Mouse (Mus musculus): ENCODE results near the gene Gm45140.
A peak's percentile ranks its signal among the peaks of the same experiment; 100 is the strongest.

Gene Gm45140

GRCm38 (mm10) chr6:87842254-87842653 lies 6.7 kb upstream of the Gm45140 start:
- DNase-seq, result peak in 1 of 2 experiments; percentile 23

- no peak for DNase-seq
Measured at GRCm38 (mm10) chr6:87841635-87842034, 6.0 kb upstream of the Gm45140 start.

DNA sequence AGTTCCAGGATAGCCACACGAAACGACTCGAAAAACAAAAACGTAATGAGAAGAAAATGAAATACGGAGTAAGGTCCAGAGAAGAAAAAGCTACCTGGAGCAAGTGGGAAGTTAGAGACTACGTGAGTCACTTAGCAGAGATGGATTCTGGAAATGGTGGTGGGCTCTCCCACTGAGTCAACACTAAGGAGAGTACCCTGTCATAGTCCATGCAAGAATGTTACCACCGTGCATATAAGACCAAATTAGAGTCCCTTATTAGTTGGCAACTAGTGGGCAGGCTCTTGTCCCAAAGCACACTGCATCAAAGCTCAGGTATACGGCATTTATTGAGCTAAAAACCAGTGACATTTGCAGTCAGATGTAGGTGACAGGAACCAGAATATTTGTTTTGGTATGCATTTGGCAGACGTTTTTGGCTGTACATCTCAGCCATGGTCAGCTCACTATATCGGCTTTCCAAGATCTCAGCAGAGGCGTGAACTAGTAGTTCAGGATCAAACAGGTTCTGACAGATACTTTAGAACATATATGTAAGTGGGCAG lies 4.3 kb upstream of the Gm45140 start:
- no peak for DNase-seq

- peak; percentile 94 to 95 for DNase-seq
Measured at GRCm38 (mm10) chr6:87838551-87839197, 3.1 kb upstream of the Gm45140 start, which contains the start of gene Isy1. Gene Isy1 (minus strand): TSS chr6:87838798.

- no peak for DNase-seq
Measured at GRCm38 (mm10) chr6:87820366-87820765, 15.2 kb downstream of the Gm45140 start.

GRCm38 (mm10) chr6:87814486-87814885 lies 21.1 kb downstream of the Gm45140 start:
- DNase-seq, result no peak

DNA sequence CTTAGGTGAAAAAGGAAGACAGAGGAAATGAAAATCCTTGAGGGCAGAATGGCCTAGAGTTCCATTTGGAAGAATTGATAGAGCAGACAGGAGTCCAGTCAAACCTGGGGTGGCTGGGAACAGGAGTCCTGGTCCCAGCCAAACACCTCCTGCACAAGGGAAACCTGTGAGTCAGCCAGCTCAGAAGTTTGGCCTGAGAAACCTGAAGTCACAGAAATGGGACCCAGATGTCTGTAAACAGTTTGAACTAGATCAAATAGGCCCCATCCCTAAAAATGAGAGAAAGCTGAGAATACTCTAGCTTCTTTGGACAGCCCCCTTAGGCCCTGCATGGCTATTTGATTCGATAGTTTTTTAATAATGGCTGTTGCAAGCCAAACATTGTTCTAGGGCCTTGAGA lies 22.9 kb downstream of the Gm45140 start:
- DNase-seq, result no peak

GRCm38 (mm10) chr6:87811675-87812338 lies 23.8 kb downstream of the Gm45140 start, which contains the start of gene Rab43:
Gene Rab43 (minus strand): TSS chr6:87812164.
- DNase-seq, result peak; percentile 91 to 94

DNA sequence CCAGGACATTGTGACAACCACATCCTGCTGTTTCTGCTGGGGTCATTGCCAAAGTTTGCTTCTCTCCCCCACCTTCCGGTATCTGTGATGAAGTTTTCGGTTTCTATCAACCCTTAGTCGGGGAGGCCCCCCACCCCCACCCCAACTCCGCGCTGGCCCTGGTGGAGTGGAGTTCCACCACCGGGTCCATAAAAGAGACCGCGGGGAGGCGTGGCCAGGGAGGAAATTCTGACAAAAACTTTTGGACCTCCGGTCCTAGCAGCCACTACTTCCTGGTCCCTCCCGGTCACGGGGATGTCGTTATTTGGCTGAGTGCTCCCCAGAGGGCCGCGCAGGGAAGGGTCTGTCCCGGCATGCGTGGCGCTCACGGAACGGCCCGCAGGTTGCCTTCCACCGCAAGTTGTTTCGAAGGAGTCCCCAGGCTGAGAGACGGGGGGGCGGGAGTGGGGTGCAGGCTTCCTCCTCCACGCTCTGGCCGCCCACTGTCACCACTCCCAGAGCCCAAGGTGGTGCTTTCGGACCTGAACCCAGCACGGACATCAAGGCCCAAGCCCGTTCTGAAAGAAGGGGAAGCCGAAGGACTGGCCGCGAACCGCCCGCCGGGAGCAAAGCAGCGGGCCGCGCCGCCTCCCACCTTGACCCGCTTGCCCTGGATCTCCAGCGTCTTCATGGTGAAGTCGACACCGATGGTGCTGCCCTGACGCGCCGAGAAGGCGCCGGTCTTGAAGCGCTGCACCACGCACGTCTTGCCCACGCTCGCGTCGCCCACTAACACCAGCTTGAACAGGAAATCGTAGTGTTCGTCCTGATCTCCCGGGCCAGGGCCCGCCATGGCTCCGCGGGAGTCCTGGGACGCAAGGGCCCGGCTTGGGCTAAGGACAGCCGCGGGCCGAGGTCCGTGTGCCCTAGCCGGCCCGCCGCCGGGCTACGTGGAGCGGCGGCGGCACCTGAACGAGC lies 24.6 kb downstream of the Gm45140 start:
- DNase-seq, result peak in 1 of 2 experiments; percentile 60

DNA sequence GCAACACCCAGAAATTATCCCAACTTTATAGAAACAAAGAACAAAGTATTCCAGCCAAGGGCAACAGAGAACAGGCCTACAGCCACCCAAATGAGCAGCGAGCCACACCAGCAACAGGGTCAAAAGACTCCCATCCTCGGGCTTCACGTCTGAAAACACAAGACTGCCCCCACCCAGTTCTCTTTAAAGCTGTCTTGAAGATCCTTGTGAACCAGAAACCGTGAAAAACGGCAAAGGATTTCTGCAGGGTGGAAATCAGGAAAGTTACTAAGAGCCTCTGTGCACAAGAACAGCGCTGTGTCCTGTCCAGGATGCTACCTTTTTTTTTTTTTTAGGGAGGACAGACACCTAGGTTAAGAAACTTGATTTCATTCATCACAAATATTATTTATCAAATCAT lies 25.3 kb downstream of the Gm45140 start:
- DNase-seq, result no peak

DNA sequence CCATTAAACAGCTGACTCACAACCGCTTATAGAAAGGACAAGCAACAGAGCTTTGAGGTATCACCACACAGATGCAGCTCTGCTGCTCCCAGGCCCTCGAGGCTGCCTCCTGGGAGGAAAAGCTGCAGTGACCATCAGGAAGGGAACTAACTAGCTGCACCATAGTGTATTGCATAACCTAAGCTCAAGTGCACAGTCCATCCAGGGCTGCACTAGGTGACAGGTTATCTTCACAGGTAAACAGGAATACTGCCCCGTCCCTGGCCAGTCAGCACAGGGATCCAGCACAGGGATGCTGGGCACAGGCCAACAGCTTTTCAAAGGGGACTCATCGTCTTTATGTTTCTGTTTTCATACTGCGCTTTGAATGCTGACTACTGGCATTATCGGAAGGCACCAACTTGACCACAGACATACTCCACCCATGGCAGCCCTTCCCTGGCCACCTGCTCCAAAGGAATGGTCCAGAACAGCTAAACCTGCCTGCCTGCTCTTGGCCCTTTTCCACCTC lies 25.9 kb downstream of the Gm45140 start:
- peak; percentile 26 to 49 for DNase-seq

DNA sequence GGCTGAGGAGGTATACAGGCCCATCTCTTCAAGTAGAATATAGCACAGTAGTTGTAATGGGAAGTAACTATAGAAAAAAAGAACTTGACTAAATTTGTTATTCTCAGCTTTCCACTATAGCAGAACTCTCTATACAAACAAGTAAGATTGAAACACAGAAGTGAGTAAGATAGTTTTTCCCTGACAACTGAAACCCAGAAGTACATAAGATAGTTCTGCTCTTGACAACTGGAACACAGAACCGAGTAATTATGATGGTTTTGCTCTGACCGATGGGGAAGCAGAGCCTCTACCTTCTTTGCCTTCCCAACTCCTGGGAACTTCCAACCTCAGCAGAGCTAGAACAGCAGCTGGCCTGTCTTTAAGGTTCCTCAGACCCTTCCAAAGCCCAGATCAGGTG lies 26.5 kb downstream of the Gm45140 start:
- no peak for DNase-seq

DNA sequence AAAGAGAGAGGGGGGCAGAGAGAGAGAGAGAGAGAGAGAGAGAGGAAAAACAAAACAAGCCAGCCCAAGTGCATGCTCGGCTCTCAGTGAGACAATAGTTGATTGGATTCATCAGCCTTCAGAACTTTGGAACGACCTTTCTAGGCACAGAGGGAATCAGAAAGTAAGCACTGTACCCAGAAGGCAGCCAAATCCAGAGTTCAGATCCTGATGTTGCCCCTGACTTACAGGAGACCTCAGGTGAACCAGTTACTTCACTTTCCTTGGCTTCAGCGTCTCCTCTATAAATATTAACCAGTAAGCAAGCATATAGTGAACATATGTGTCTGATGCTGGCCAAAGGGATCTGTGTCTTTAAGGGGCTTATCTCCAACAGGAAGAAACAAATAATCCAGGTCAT lies 27.1 kb downstream of the Gm45140 start:
- DNase-seq, result no peak

DNA sequence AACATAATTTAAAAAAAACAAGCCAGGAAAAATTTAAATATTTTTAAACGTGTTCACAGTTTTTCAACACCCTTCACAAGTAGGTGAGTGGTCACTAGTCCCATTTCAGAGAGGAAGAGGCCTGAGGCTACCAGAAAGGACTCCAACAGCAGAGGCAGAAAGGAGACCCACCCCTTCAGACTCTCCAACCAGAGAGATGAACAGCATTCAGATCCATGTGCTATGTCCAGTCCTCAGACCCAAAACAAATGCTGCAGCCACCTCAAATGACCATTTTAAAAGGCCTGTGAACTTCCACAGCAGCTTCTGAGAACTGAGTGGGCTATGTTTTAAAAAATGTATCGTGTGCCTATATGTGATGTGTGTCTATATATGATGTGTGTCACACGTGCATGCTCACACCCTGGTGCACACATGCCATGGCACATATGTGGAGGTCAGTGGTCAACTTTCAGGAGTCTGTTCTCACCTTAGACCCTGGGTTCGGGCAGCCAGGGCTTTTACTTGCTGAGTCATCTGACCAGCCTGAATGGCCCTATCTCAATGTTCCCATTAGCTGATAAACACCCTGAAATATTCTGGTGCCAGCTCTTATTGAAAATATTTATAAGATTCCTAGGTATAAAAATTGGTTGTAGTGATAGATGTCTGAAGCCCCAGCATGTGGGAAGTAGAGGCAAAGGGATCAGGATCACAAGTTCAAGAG lies 27.7 kb downstream of the Gm45140 start:
- no peak for DNase-seq

GRCm38 (mm10) chr6:87806857-87807256 lies 28.7 kb downstream of the Gm45140 start:
- peak in 1 of 2 experiments; percentile 28 for DNase-seq

GRCm38 (mm10) chr6:87806028-87806427 lies 29.6 kb downstream of the Gm45140 start:
- DNase-seq, result no peak

GRCm38 (mm10) chr6:87805448-87805847 lies 30.1 kb downstream of the Gm45140 start:
- no peak for DNase-seq

DNA sequence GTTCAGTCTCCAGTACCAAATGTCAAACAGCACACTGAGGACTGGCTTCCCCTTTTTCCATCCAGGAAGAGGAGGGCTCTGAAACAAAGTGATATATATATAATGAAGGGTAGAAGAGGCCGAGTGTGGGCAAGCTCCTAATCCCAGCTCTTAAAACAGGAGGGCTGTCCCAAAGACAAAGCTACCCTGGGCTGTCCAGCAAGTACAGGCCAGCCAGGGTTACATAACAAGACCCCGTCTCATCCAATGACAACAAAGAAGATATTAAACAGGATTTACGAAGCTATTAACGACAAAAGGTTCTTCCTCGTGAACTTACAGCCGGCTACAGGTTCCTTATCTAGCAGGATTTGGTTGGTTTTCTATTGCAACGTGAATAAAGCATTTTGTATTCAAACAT lies 30.7 kb downstream of the Gm45140 start:
- DNase-seq, result no peak

GRCm38 (mm10) chr6:87804036-87804435 lies 31.6 kb downstream of the Gm45140 start:
- DNase-seq, result no peak

- no peak for DNase-seq
Measured at GRCm38 (mm10) chr6:87802462-87802861, 33.1 kb downstream of the Gm45140 start.

DNA sequence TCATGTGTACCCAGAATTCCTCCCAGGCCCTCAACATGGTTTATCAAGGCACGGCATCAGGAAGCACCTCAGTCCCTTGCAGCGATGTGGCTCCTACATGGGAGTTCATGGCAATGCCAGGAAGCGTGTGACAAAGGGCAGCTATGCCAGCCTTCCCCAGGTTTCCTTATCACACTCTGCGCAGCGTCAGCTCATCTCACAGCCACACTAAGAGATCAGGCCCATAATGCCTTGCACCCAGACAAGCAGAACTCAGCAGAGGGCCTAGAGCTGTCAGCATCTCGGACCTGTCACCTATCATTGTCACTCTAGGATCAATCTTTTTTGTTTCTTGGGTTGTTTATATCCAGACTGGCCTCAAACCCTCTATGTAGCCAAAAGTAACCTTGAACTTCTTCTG lies 36.0 kb downstream of the Gm45140 start:
- no peak for DNase-seq

- DNase-seq, result no peak
Measured at GRCm38 (mm10) chr6:87797321-87797720, 38.3 kb downstream of the Gm45140 start.

Data from cerebellum, postnatal 14 days (tissue).